Mouse (Mus musculus) cerebellum, postnatal 36 days (tissue): ENCODE measurements around the gene Abhd14a.

Experiments
- DNase-seq, 2 experiments: peaks; one replicate each; pipeline ENCODE4 v3.0.0; 2021 to 2022; ENCODE audit warnings: mixed read lengths in 2 of 2

The Abhd14a gene

GRCm38 (mm10) chr9:106452351-106452750 is 4.9 kb upstream of the Abhd14a start:
- DNase-seq: peak in 1 of 2 experiments; percentile 17

GRCm38 (mm10) chr9:106451899-106452298 is 4.4 kb upstream of the Abhd14a start:
- no peak for DNase-seq

- no peak for DNase-seq
These were observed 3.8 kb upstream of the Abhd14a start for GRCm38 (mm10) chr9:106451298-106451697.

- peak; percentile 72 to 73 for DNase-seq
These were observed 3.2 kb upstream of the Abhd14a start for GRCm38 (mm10) chr9:106450661-106451060.

DNA sequence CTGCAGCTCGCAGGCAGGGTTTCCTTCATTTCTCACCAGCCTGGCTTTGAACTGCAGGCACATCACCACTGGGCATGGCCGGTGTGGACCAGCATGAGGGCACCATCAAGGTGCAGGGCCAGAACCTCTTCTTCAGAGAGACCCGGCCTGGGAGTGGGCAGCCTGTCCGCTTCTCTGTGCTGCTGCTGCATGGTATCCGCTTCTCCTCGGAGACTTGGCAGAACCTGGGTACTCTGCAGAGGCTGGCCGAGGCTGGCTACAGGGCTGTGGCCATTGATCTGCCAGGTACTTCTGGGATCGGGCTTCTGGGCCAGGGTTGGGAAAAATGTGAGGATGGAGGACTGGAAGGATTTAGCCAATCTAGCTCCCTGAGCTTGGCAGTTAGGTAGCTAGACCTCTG is 2.5 kb upstream of the Abhd14a start:
- peak; percentile 27 to 30 for DNase-seq

DNA sequence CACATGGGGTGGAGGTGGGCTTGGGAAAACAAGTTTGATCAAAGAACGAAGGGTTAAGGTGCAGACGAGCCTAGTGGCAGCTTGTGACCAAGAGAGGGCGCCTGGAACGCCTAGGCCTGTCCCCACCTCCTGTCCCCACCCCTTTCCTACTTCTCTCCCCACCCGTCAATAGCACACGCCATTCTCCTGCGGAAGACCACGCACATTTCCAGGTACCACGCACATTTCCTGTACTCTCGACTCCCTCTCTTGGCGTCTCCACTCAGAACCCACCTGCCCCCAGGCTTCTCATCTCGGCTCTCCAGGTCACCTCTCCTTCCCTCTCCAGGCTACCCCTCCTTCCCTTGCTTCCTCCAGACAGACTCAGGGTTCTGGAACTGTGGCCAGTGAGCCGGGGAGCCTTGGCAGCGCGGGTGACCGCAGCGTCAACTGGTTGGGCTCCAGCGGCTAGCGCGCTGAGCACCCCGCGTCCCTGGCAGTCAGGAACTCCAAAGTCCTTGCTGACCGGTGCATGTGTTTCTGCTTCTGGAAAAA is 1.1 kb upstream of the Abhd14a start:
- DNase-seq: peak; percentile 78 to 80

GRCm38 (mm10) chr9:106447951-106448350 is 473 bp upstream of the Abhd14a start:
- DNase-seq: no peak

DNA sequence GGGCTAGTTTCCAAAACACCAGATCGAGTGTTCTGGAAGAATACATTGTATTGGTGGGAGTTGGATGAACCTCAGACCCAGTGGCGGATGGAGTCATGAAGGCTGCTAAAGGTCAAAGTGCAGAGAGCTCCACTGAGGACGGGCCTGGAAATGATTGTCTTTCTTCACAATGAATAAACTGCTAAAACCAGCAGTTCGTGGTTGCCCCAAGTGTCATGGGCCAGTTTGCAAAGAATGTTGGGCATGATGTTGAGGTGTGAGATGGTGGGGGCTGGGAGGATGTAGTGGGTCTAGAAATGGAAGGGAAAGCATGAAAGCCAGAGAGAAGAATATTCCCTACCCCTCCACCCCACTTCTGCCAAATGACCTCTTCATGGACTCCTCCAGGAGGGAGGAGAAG is 2.6 kb downstream of the Abhd14a start:
- DNase-seq: no peak

DNA sequence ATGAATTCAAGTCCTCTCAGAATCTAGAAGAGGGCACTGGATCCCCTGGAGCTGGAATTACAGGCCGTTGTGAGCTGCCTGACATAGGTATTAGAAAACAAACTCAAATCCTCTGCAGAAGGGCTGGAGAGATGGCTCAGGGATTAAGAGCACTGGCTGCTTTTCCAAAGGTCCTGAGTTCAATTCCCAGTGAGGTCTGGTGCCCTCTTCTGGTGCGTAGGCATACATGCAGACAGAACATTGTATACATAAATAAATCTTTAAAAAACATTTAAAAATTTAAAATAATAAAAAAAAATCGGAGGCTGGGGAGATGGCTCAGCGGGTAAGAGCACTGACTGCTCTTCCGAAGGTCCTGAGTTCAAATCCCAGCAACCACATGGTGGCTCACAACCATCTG is 4.8 kb downstream of the Abhd14a start:
- no peak for DNase-seq

DNA sequence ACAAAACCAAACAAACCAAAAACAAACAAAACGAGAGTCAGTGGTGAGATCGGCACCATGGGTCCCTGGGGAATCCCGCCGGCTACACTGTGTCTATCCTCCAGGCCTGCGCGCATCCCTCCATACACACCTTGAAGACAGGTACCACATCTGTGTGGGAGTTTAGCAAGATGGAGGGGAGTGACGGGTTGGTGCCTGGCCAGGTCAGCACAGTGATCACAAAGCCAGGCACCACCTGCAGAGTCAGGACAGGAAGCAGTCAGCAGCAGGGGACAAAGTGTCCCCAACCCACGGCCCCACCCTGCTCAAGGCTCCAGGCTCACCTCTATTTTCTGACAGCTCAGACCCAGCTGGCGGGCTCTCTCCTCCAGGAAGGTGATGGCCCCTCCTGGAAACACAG is 10.9 kb downstream of the Abhd14a start:
- DNase-seq: no peak

- no peak for DNase-seq
These were observed 14.1 kb downstream of the Abhd14a start for GRCm38 (mm10) chr9:106433389-106433788.

- no peak for DNase-seq
These were observed 17.5 kb downstream of the Abhd14a start for GRCm38 (mm10) chr9:106430015-106430264.

DNA sequence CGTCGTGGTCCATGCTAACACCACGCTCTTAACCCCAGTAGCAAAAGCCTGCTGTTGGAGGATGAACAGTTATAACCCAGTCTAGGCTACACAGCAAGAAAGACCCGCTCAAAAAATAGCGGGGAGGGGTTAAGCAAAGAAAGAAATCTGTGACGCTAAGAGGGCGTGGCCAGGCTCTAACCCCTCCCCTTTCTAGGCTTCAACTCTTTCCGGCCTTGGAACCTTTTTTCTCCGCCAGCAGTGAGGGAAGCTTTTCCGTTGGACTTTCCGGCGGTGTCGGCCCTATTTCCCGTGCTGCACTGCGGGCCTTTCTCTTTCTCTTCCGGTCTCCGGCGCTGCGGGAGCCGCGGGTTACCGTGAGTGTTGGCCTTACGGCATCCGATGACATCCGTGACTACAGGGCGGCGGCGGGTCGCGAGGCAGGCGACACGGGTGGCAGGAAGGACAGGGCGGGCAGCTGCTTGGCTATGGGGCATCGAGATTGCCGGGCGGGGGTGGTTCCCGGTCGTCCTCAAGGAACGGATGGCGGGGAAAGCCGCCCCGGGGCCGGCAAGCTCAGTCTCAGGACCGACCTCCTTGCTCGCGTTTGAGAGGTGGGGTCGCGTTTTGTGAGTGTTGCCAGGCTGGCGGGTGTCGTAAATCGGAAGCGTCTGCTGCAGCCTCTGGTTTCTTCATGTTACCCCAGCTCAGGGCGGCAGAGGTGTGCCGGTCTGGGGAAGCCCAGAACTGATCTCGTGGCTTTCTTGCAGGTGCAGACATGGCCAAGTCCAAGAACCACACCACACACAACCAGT is 18.1 kb downstream of the Abhd14a start, which contains the start of gene Rpl29:
TSS of gene Rpl29 (plus strand) at position 234 of the 794 bp plus-strand sequence.
- DNase-seq: peak; percentile 92 to 97

DNA sequence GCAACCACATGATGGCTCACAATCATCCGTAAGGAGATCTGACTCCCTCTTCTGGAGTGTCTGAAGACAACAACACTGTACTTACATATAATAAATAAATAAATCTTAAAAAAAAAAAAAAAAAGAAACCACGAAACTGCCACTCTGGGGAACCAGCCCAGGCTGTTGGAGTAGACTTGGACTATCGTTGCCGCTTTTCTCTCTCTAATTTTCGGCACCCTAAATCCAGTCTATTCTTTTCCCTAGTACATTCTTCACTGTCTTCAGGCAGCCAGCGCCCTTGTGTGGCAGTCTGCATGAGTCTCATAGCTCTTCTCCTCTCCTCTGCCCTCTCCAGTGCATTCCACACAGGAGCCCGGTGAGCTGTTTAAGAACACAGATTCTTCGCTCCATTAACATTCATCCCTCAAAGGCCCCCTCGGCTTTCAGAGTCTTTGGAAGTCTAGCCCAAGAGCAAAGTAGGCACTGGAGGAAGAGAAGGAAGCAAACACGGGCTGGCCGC is 18.7 kb downstream of the Abhd14a start:
- no peak for DNase-seq

- peak; percentile 81 to 89 for DNase-seq
These were observed 25.7 kb downstream of the Abhd14a start for GRCm38 (mm10) chr9:106421865-106422160.

DNA sequence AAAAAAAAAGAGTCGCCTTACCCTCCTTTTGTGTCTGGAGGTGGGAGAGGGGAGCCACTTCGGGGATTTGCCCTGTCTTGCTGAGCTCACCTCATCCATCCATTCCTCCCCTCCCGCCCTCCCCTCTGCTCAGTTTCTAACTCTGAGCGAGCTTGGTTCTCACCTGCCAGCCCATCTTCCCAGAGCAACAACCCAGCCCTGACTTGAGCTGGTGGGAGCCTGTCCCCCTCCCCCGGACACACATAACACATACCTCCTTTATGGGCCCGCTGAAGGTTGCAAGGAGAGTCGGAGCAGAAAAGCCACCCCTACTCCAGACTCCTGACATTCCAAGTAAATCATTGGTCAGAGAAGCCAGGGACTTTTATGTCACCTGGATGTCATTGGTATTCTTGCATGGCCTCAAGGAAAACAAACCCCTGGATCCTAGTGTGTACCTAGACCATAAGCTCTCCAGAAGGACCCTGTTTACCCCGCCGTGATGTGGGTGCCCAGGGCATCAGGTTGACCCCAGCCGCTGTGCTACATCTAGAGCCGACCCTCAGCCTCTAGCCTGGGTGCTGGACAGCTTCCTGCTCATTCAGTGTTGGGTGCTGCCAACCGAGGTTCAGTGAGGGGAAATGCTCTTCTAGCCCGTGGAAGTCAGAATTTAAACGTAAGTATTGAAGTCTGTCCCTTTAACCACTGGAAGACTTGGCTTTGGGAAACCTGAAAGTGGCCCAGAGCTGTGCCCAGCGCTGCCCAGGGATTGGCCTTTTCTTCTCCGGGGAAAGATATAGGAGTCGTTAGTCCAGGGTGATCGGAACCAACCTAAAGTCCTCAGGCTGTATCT is 26.2 kb downstream of the Abhd14a start:
- DNase-seq: no peak

GRCm38 (mm10) chr9:106420608-106421007 is 26.9 kb downstream of the Abhd14a start:
- no peak for DNase-seq

GRCm38 (mm10) chr9:106417841-106418625 is 29.4 kb downstream of the Abhd14a start:
- peak; percentile 78 to 85 for DNase-seq

GRCm38 (mm10) chr9:106416826-106417225 is 30.7 kb downstream of the Abhd14a start:
- DNase-seq: no peak

- no peak for DNase-seq
These were observed 33.9 kb downstream of the Abhd14a start for GRCm38 (mm10) chr9:106413606-106414005.

DNA sequence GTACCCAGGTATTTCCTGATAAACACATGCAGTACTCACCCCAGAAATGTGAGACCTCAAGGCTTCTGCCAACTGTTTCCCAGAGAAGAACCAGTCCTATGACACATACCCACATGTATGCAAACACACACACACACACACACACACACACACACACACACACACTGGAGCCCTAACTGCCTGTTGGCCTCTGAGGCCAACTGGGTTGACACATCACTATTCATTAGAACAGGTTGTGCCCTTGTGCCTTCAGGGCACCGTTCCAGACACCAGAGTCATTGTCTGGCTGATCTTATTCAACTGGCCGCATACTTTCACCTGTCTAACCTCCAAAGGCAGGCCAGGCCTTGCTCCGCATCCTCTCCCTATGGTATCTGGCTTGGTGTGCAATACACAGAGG is 35.3 kb downstream of the Abhd14a start:
- DNase-seq: no peak

GRCm38 (mm10) chr9:106411729-106412128 is 35.7 kb downstream of the Abhd14a start:
- DNase-seq: no peak

- DNase-seq: no peak
These were observed 36.3 kb downstream of the Abhd14a start for GRCm38 (mm10) chr9:106411091-106411594.
